Mouse (Mus musculus) splenic B cell, adult 2 months (primary cell): ENCODE measurements around the gene Tiam1.
A peak's percentile ranks its signal among the peaks of the same experiment; 100 is the strongest.

Source experiments
- DNase-seq: peaks from one replicate; pipeline ENCODE4 v3.0.0-alpha.2; 2011; ENCODE audit warnings: low read depth, low spot score
- H3K27me3 ChIP-seq: 2 replicates; pipeline ENCODE4 v1.6.1; 2012; ENCODE audit warnings: mild to moderate bottlenecking, low read length, moderate library complexity, mixed read lengths; ENCODE audit not compliant: control insufficient read depth, poor library complexity, insufficient read depth, severe bottlenecking
- H3K36me3 ChIP-seq: 2 replicates; pipeline ENCODE4 v1.6.1; 2012; ENCODE audit warnings: mild to moderate bottlenecking, low read length, moderate library complexity, mixed read lengths; ENCODE audit not compliant: control insufficient read depth, poor library complexity, insufficient read depth, severe bottlenecking

The Tiam1 gene

GRCm38 (mm10) chr16:89993506-89993905, 150.1 kb downstream of the Tiam1 start:
- no peaks in the 10 kb centered on the region for H3K36me3 ChIP-seq
- no peak for DNase-seq
- no peaks in the 10 kb centered on the region for H3K27me3 ChIP-seq

DNA sequence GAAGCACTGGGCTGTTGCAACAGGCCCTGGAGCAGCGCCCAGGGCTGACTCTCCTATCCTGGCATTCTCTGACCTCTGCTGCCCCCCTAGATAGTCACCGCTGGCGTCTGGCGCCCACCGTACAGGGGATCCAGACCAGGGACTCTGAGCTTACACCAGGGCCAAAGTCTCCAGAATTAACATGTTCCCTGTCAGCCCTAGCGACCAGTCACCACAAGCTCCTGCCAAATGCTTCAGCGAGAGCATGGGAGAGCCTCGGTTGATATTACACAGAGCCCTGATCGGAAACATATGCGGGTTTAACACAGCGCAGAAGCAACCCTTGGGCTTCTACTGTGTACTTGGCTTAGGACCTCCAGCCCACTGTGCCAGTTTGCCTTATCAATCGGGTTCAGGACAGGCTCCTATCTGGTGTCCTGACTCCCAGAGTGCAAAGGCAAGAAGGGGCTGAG, 151.8 kb downstream of the Tiam1 start:
- H3K27me3 ChIP-seq = no peaks in the 10 kb centered on the region
- DNase-seq = no peak
- H3K36me3 ChIP-seq = no peaks in the 10 kb centered on the region

GRCm38 (mm10) chr16:89990288-89990955, 153.1 kb downstream of the Tiam1 start:
- H3K27me3 ChIP-seq = no peaks in the 10 kb centered on the region
- no peaks in the 10 kb centered on the region for H3K36me3 ChIP-seq
- no peak for DNase-seq

GRCm38 (mm10) chr16:89989816-89990215, 153.8 kb downstream of the Tiam1 start:
- Histone ChIP-seq H3K27me3 (no peaks in the 10 kb centered on the region), H3K36me3 (no peaks in the 10 kb centered on the region)
- DNase-seq = no peak

- Histone ChIP-seq H3K36me3 (no peaks in the 10 kb centered on the region), H3K27me3 (no peaks in the 10 kb centered on the region)
- DNase-seq = peak; percentile 39
These were observed 156.8 kb downstream of the Tiam1 start for GRCm38 (mm10) chr16:89986672-89987362.

DNA sequence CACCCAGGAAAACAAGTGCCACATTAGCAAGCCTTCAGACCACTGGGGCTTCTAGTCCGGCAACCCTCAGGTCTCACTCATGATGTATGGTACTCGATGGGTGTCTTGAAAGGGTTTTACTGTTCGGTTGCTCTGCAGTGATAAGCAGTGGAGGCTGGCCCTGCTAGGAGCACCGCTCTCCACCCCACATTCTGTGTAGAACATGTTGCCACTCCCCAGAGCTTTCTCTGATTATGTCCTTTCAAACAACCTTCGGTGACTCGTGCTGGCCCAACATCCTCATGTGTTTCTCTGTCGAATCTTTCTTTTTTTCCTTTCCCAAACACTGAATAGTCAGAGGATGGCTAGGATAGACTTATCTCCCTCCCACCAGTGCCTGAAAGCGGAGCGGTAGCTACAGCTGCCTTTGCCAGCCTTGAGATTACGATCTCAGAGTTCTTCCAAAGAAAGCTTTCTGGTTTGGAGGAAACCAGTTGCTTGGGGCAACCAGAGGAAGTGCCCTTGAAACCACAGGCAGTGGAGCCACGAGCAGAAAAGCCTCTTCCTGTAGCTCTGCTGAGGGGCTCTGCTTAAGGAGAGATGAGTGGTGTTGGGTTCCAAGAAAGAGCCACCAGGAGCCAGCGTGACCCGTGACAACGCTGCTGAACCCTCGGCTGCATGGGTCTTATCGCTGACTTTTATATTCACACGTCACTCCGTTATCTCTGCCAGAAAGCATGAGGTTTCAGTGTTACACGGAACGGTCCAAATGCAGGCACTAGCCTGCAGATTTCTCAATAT, 157.7 kb downstream of the Tiam1 start:
- H3K27me3 ChIP-seq = no peaks in the 10 kb centered on the region
- peak; percentile 27 for DNase-seq

GRCm38 (mm10) chr16:89980075-89980744, 163.4 kb downstream of the Tiam1 start:
- H3K36me3 ChIP-seq = no peaks in the 10 kb centered on the region

More for the DNA sequence above, 157.7 kb downstream of the Tiam1 start:
- no peaks in the 10 kb centered on the region for H3K36me3 ChIP-seq

DNA sequence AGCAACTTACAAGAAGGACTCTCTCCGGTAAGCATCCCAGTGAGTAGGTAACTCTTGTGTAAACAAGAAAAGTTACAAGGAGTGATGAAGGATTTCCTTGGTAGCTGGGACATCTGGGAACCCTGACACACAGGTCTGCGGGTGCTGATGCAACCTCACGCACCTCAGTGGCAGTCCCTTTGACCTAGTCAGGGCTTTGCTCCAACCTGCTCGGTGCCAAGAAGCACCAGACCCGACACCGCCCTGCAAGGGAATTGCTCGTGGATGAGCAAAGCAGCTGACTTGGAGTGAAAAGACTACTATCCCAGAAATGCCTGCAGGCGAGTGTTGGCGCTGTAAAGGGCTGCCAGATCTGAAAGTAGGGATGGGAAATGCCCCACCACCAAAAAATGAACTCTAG, 168.1 kb downstream of the Tiam1 start:
- Histone ChIP-seq H3K36me3 (no peaks in the 10 kb centered on the region), H3K27me3 (no peaks in the 10 kb centered on the region)
- no peak for DNase-seq

More at GRCm38 (mm10) chr16:89980075-89980744, 163.4 kb downstream of the Tiam1 start:
- no peak for DNase-seq
- H3K27me3 ChIP-seq = no peaks in the 10 kb centered on the region

DNA sequence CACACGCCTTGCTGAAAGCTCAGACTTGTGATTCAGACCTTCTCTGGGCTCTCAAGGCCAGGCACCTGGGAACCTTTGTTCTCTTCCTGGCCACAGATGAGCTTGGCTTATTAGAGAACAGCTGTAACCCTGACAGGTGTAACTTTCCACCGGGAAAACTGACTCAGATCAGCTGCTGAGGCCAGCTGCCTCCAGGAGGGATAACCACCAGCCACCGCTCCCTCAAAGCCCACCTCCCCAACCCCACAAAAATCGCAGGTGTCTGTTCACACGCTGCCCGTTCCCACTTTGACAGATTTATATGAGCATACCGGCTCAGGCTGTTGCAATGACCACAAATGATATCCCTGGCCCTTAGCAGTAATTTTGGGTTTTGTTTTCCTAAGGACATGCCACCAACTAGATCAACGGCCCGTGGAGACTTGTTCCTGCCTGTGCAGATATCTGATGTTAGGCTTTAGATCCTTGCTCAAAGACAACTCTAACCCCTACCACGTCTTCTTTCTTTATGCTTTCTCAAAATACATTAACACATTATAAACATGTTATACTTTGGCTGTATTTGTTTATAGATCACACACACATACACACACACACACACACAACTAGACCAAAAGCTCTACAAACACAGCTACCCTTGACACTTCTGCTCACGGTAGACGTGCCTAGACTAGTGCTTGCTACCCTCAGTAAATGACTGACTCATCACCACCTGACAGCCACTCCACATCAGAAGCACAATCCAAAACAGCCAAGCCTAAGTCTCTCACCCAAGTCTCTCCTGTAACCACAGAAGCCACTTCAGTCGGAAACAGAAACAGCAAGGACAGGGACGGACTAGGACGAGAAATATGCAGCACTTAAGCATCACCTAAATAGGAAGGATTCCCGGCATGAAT, 169.5 kb downstream of the Tiam1 start:
- no peak for DNase-seq
- Histone ChIP-seq H3K36me3 (no peaks in the 10 kb centered on the region), H3K27me3 (no peaks in the 10 kb centered on the region)

GRCm38 (mm10) chr16:89972854-89973487, 170.6 kb downstream of the Tiam1 start:
- DNase-seq = no peak

GRCm38 (mm10) chr16:89972018-89972417, 171.6 kb downstream of the Tiam1 start:
- no peak for DNase-seq
- H3K36me3 ChIP-seq = no peaks in the 10 kb centered on the region
- no peaks in the 10 kb centered on the region for H3K27me3 ChIP-seq

More at GRCm38 (mm10) chr16:89972854-89973487, 170.6 kb downstream of the Tiam1 start:
- no peaks in the 10 kb centered on the region for H3K27me3 ChIP-seq
- H3K36me3 ChIP-seq = no peaks in the 10 kb centered on the region

DNA sequence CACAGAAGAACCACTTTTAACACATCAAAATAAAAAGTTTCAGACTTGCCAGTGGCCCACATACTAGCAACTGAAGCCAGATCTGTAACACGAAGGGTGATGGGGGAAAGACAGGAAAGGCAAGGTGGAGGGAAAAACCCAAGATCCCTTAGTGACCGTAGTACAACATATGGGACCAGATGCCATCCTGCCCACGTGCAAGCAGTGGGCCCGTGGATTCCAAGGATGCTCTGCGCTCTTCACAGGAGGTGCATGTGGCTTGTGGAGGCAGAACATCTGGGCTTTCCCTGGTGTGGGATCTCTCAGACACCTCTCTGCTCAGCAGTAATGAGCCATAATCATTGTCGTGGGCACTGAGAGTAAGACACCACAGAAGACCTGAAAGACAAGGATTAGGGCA, 175.5 kb downstream of the Tiam1 start:
- Histone ChIP-seq H3K27me3 (no peaks in the 10 kb centered on the region), H3K36me3 (no peaks in the 10 kb centered on the region)
- DNase-seq = no peak

- H3K27me3 ChIP-seq = no peaks in the 10 kb centered on the region; the same call in 1 of the 2 replicates
- no peak for DNase-seq
- H3K36me3 ChIP-seq = no peaks in the 10 kb centered on the region
These were observed 180.7 kb downstream of the Tiam1 start for GRCm38 (mm10) chr16:89962876-89963275.
